Mouse (Mus musculus) kidney, adult 9 months (tissue): ENCODE measurements at regions not wholly inside any gene's neighbourhood (a gene's known extent, or its start where the extent isn't known, plus 50 kb on each side); places are given as distances from the start of the nearest gene placed in this dataset.

Experiments used
- DNase-seq: peaks from one replicate; pipeline ENCODE4 v3.0.0; 2022

DNA sequence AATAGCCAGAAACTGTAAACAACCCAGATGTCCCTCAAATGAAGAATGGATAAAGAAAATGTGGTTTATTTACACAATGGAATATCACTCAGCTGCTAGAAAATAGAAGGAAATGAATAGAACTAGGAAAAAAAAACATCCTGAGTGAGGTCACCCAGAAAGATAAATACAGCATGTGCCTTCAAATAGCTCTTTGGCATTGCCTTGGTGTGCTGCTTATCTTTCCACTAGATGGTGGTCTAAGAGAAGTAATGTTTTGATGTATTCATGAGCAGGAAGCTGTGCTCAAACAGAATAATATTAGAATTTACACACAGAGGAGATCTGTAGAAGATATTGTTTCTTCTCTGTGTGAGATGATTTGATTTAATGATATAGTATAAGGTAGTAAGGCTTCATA lies 78.8 kb downstream of the Zfp619 start:
- DNase-seq = no peak

DNA sequence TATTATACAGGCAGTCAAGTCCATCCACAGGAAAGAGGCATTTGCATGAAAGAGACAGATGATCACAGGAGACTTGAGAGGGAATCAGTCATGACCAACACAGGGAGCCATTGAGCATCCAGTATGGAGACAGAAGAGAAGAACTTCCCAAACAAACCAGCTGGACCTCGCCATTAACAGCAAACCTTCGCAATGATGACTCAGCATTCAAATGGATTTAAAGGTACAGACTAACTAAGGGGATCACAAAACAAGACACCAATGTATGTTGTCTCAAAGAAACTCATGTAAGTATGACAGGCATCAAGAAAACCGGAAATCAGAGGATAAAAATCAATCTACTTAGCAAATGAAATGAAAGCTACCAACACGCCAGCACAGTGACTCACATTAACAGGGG lies 96.2 kb downstream of the Zfp619 start:
- DNase-seq = no peak

- no peak for DNase-seq
Measured at GRCm38 (mm10) chr7:39615092-39615491, 97.5 kb downstream of the Zfp619 start.

- no peak for DNase-seq
Measured at GRCm38 (mm10) chr7:39621796-39622195, 104.2 kb downstream of the Zfp619 start.

DNA sequence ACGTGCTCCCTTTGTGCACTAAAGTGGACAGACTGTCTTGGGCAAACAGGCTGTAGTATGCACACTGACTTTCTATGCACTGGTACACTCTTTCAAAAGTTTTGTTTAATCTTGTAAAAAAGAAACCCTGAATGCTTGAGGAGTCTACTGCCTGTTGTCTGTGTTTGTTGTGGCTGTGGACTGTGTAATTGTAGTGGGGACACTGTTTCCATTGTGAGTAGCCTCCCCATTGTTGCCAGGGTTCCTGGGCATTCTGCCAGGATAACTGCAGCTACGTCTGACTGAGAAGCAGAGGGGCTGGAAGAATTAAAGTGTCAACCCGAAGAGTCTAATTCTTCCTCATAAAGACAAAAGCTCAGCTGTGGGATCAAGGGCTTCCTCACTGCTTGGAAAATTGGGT lies 115.3 kb downstream of the Zfp619 start:
- DNase-seq = no peak

DNA sequence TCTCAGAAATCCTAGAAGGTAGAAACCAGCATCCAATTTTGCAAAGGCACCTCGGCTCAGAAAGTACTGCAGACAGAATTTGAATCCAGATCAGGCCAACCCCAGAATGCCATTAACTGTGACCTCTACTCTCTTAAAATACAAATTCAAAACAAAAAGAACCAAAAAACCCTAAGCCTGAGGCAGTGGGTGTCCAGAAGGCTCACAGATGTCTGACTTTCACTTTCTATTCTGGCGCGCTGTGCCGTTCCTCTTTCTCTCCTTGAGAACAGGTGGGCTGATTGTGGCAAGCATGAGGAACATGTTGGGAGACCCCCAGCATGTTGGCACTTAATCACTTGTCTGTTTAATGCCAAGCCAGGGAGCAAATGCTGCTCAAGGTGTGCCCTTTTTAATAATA lies 124.8 kb downstream of the Zfp619 start:
- no peak for DNase-seq

DNA sequence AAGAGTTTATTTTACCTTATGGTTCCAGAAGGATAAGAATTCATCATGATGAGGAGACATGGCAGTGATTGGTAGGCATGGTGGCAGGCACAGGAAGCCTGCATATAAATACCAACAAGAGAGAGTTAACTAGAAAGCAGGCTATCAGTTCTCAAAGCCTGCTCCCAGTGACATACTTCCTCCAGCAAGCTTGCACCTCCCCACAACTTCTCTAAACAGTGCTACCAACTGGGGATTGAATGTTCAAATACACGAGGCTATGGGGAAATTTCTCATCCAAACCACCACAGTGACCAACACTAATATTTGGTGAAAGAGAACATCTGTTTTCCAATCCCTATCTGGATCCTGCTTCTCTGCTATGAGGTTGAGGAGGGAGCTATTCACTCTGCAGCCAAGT lies 125.8 kb downstream of the Zfp619 start:
- DNase-seq = no peak

DNA sequence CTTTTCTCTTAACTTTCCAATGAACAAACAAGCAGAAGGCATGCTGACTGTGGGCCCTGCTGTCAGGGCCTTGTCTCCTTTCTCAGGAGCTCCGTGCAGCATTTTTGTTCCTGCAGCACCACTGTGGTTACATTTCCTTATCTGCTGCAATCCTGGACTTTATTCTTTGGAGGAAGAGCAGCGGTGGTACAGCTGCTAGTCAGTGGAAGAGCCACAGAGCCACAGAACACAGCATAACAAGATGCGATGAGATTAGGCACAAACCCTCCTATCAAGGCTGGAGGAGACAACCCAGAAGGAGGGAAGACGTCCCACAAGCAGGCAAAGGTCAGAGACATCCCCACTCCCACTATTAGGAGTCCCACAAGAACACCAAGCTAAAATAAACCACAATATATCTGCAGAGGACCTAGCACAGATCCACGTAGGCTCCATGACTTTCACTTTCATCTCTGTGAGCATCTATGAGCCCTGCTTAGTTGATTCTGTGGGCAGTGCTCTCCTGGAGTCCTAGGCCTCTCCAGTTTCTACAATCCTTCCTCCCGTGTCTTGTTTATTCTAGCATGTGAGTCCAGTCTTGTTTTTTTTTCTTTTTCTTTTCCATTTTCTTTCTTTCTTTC lies 133.0 kb downstream of the Zfp619 start:
- no peak for DNase-seq

DNA sequence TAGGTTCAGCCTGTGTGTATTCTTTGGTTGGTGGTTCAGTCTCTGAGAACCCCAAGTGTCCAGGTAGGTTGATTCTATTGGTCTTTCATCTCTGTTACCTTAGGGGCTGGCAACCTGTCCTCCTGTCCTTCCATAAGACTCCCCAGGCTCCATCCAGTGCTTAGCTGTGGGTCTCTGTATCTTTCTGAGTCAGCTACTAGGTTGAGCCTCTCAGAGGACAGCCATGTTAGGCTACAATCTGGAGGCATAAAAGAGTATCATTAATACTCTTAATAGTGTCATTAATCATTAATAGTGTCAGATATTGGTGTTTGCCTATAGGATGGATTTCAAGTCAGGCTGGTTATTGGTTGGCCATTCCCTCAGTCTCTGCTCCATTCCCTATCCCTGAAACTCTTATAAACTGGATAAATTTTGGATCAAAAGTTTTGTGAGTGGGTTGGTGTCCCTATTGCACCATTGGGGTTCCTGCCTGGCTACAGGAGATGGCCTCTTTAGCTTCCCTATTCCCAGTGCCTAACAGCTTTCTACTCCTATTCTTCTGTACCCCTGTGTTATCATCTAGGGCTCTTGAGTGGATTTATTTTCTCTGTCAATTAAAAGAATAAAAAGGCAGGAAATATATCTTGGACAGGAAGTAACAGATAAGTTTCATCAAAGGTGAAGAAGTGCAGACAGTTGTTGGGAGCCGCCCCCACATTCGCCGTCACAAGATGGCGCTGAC lies 137.2 kb downstream of the Zfp619 start:
- DNase-seq = no peak

GRCm38 (mm10) chr7:39655287-39655652 lies 137.7 kb downstream of the Zfp619 start:
- peak; percentile 72 for DNase-seq

DNA sequence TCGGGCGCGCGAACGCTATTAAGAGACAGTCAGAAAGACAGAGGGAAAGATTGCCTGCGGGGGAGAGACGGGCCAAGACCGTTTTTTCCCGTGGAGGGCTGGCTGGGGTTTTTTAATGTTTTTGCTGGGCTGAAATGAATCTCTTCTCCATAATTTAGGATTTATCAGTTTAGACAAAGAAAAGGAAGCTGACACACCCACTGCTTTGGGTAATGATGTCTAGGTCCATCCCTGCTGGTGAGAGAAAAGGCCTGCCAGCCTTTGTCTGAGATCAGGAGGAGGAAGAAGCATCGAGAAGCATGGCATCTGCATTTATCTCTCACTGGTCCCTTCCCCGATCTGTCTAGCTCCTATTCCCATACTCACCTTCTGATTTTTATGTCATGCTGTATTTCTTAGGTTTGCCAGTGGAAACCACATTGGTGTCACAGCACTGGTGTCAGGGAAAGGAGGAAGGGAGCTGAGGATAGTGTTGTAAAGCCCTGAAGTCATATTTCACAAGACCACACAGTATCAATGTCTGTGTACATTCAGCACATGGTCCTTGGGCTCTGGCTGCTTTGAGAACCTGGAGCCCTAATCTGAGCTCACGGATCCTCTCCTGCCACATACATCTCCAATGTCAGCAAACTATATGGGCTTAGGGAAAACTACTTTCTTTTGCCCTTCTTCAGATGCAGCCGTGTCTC lies 138.3 kb downstream of the Zfp619 start:
- DNase-seq = no peak

DNA sequence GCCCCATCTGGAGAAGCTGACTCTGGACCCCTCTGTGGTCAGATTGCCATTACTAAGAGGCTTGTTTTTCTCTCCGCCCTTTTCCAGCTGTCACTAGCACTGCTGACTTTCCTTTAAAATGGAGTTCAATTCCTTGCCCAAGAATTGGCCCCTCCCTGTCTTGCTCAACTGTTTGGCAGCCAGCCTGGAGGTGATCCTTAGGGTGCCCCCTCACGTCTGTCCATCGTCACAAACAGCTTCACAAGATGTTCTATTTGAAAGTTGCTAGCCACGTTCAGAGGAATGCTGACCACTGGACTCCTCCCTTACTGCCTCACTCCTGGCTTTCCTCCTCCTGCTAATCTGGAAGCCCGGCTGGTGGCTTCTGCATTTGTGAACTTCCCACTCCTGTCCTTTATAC lies 142.0 kb downstream of the Zfp619 start:
- peak; percentile 20 for DNase-seq

DNA sequence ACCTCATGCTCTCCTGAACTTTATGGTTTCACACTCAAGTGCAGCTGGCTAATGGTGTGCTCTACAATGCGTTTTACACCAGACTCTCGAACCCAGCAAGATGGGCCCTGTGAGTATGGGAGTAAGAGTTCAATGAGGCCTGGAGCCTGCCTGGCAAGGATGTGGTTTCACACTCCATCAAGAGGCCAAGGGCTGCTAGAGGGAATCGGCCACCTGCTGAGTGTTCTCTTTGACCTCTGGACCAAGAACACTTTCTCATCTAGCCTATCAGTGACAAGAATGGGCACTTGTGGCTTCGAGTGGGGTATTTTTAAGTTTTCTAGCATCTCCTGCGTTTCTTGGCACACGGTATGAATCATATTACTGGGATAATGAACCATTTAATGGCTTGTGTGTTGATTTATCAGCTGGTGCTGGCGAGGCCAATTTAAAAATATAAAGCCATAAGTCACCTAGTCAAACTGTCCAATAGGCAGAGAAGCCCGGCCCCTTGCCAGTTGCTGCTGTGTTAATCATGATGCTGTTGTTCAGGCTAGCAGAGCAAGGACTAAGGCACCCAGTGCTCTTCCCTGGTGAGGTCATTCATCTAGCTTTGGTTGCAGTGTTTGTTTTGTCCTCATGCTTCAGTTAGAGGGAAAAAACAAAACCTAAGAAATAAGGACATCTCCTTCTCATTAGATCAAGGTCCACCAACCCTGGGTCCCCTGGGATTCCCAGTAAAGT lies 157.7 kb downstream of the Zfp619 start:
- DNase-seq = peak; percentile 76

DNA sequence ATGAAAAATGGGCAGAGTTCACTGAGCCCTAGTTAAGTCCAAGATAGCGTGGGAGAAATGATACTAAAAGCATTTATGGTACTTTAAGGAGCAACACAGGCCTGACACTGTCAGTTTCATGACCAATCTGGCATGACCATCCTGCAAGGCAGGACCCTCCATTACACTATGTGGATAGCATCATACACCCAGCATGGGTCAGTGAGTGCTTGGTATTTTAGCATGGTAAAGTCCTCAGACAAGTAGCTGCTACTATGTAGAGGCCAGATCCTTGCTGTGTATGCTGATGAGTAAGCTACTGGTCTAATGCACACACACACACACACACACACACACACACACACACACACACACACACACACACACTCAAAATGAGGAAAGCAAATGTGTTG lies 158.3 kb downstream of the Zfp619 start:
- DNase-seq = no peak

- peak; percentile 50 for DNase-seq
Measured at GRCm38 (mm10) chr7:39680411-39680810, 162.8 kb downstream of the Zfp619 start.

GRCm38 (mm10) chr7:39696589-39696988 lies 179.0 kb downstream of the Zfp619 start:
- DNase-seq = no peak

- DNase-seq = peak; percentile 3
Measured at GRCm38 (mm10) chr7:39701506-39701905, 183.9 kb downstream of the Zfp619 start.

DNA sequence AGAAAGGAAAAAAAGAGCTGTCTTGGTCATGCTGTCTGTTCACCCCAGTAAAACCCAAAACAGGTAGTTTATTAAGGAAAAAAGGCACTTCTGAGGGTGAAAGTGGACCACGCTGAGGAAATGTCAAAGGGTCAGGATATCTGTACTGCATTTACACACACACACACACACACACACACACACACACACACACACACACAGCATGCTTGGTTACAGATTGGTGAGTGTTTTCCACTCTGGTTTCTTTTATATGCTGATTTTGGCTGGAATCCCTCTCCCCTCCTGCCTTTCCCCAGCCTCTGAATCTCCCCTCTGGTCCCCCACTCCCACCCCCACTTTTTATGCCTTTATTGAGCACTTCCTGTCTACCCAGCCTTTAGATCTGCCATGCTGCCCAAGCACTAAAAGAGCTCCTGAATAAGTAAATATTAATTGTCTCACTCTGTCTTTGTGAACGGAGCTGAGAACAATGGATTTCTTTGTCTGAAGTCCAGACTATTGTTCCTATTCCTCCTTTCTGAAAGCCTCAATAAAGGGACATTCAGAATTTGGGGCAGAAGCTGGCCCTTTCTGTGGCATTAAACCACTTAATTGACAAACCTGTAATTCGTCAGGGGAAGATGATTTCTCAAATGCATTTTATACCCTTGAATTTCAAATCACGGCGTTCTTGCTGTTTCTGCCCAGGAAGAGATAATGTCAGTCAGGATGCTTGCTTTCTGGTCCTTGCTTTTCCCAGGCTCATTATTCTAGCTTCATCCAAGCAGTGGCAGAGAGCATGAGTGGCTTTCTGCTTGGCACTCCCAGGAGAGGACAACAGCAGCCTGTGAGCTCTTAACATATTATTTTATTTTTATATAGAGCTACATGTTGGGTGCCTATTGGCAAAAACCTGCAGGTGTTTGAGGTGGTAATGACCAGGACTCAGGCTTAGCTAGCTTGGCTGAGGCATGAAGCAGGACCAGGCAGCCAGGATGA lies 187.8 kb downstream of the Zfp619 start:
- no peak for DNase-seq

GRCm38 (mm10) chr7:39706606-39707005 lies 189.0 kb downstream of the Zfp619 start:
- DNase-seq = no peak

DNA sequence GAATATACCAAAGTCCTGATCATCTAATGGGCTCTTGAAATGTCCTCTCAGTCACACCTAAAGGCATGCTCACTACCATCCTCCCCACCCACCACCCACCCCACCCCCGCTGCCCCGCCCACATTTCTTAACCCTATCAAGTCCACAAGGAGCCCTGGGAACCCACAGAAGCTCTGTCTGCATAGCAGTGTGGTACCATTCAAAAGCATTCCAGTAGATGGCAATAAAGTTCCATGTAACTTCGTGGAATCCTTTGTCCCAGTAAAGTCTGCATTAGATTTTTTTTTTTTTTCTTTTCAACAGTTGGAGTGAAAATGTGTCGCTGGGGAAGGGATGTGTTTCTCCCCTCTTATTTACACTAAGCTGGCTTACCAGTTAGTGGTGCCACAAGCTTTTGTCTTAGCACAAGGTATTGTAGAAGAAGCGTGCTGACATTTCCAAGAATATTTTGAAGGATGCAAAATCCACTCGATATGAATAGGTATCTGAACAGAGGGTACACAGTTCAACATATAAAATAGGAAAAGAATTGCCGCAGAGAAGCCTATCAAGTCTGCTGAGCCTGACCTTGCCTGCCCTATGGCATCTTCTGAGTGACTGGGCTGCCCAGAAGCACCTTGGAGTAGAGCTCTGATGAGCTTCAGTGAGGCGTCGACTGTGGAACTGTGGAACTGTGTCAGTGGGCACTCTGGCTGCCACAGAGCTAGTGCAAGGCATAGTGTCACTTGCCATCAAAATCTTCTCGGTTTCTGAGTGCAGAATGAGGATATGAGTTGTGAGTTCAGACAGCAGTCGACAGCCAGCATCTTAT lies 199.0 kb downstream of the Zfp619 start:
- DNase-seq = peak; percentile 63

DNA sequence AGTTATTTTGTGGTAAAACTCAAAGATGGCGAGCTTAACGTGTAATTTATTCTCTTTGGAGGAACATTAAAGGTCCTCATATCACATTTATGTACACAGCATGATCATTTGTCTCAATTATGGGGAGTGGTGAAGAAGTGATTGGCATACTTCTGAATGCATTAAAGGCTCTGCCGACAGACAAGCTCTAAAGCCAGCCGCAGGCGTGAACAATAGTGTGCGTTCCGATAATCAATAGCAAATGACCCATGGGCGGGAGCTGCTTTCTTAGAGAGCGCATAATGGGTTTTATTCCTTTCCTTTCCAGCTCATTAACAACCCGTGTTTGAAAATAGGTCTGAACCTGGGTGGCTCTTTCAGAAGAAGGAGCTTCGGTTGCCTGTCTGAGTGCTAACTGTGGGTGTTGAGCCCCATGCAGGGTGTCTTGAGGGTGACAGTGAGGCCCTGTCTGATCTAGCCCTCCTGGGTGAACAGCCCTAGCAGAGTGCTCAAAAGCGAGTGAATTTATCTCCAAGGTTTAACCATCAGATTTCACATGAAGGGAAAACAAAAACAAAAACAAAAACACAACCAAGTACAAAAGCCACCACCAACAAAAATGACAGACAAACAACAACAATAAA lies 210.5 kb downstream of the Zfp619 start:
- DNase-seq = no peak
